ENCODE assay signal across 33 mouse cellular contexts in genomic region chr9:25076505-25076904, GRCm38 (mm10). TPM values are rescaled to one million over a fixed set of nuclear protein-coding genes. Genes with fewer than 3 reads are reported as not detected.
DNase-seq lines count a peak whose midpoint lies in the region; ATAC-seq and TF ChIP-seq lines count a peak whose summit lies in the region.
"Had no signal": no experiment of that assay in that cellular context is flagged by ENCODE, and none has a peak within 500 bp of the region (broad histone marks: within the 10 kb centered on the region; RNA-seq: fewer than 3 reads in every experiment).

No protein-coding gene starts in this region.

- no peak for TF ChIP-seq EP300 in heart, adult 2 months (IDR thresholded peaks at IDR 0.05; ENCODE audit: insufficient read depth, low read depth, low read length)

- intact Hi-C loops in heart, adult 2 months (cut with DNase I), result no loop called here

- no peak for TF ChIP-seq CTCF in heart, adult 2 months (IDR thresholded peaks at IDR 0.05)

- peak; percentile 54 for DNase-seq in heart, adult 11 months
- DNase-seq in heart, adult 2 months, result no peak
- DNase-seq in heart, embryonic 10.5 days (ENCODE audit: low spot score), result no peak
- DNase-seq in heart, postnatal 4 days, result no peak
- DNase-seq: adrenal gland, adult 8-10 months; adrenal gland, postnatal 25 days; cerebellum, adult 11-12 months; cerebellum, adult 8-10 months; cerebellum, postnatal 10 days; cerebellum, postnatal 36 days; embryo, embryonic 11 days; gastrocnemius, postnatal 25 days; kidney, adult 18-20 months; kidney, adult 9 months had no signal

- no peak overlapping the region for H3K4me3 ChIP-seq in heart, adult 2 months
- no peak overlapping the region for H3K4me3 ChIP-seq in heart, embryonic 13.5 days
- H3K4me3 ChIP-seq in heart, embryonic 10.5 days, result no peak overlapping the region
- no peak overlapping the region for H3K4me3 ChIP-seq in heart, embryonic 16.5 days (ENCODE audit: low read length)
- H3K4me3 ChIP-seq: embryonic facial prominence, embryonic 10.5 days; embryonic facial prominence, embryonic 13.5 days; erythroblast, embryonic 14.5 days; forebrain, embryonic 12.5 days; forebrain, embryonic 15.5 days had no signal

- peaks cover 6% of the 10 kb centered on the region; the same call in 1 of the 2 replicates for H3K4me1 ChIP-seq in heart, adult 2 months (ENCODE audit: control insufficient read depth, insufficient read depth, low read length)
- H3K4me1 ChIP-seq in heart, embryonic 13.5 days, result peaks cover 44% of the 10 kb centered on the region
- peaks cover 27% of the 10 kb centered on the region for H3K4me1 ChIP-seq in heart, embryonic 10.5 days
- H3K4me1 ChIP-seq in heart, embryonic 16.5 days (ENCODE audit: control insufficient read depth, insufficient read depth, low read length), result peaks cover 29% of the 10 kb centered on the region
- H3K4me1 ChIP-seq: embryonic facial prominence, embryonic 10.5 days; embryonic facial prominence, embryonic 13.5 days; forebrain, embryonic 12.5 days; forebrain, embryonic 15.5 days had no signal

- H3K27ac ChIP-seq in heart, adult 2 months, result no peak overlapping the region
- peak overlapping the region; percentile 85 for H3K27ac ChIP-seq in heart, embryonic 13.5 days (replicated peaks)
- H3K27ac ChIP-seq in heart, embryonic 10.5 days, result no peak overlapping the region
- peak overlapping the region; percentile 89 for H3K27ac ChIP-seq in heart, embryonic 16.5 days (ENCODE audit: low read length)
- H3K27ac ChIP-seq: embryonic facial prominence, embryonic 10.5 days; embryonic facial prominence, embryonic 13.5 days; forebrain, embryonic 12.5 days; forebrain, embryonic 15.5 days; hindbrain, embryonic 14.5 days; hindbrain, postnatal 0 days had no signal

- H3K79me2 ChIP-seq in heart, adult 2 months (replicated peaks; ENCODE audit: control insufficient read depth, insufficient read depth, low read length), result no peaks in the 10 kb centered on the region

- WGBS in heart, adult 2 months, result 49% methylated on average over 1 of the region's 1 CpGs
- WGBS in heart, embryonic 13.5 days, result 36% methylated on average over 1 of the region's 1 CpGs
- WGBS in heart, embryonic 10.5 days, result 63% methylated on average over 1 of the region's 1 CpGs
- 33% methylated on average over 1 of the region's 1 CpGs for WGBS in heart, embryonic 16.5 days

- no peaks in the 10 kb centered on the region for H3K36me3 ChIP-seq in heart, adult 2 months (ENCODE audit: control insufficient read depth, insufficient read depth, low read length)
- no peaks in the 10 kb centered on the region for H3K36me3 ChIP-seq in heart, embryonic 13.5 days
- no peaks in the 10 kb centered on the region for H3K36me3 ChIP-seq in heart, embryonic 10.5 days
- H3K36me3 ChIP-seq in heart, embryonic 16.5 days (ENCODE audit: control insufficient read depth, insufficient read depth), result no peaks in the 10 kb centered on the region
- H3K36me3 ChIP-seq: embryonic facial prominence, embryonic 10.5 days; embryonic facial prominence, embryonic 13.5 days; forebrain, embryonic 12.5 days; forebrain, embryonic 15.5 days had no signal

- no peak for ATAC-seq in heart, embryonic 13.5 days (ENCODE audit: extremely low read depth, insufficient number of reproducible peaks, low FRiP score, low TSS enrichment)
- ATAC-seq in heart, embryonic 16.5 days (replicated peaks; ENCODE audit: extremely low read depth, insufficient read depth, low FRiP score), result peak; percentile 71
- ATAC-seq: activated CD4-positive, CD25-positive, alpha-beta regulatory T cell, adult 4 months; forebrain, embryonic 15.5 days; hindbrain, postnatal 0 days; inflammation-experienced regulatory T-cells, adult 6 months had no signal

- H3K27me3 ChIP-seq in heart, adult 2 months (ENCODE audit: control insufficient read depth, insufficient read depth, low read length), result no peaks in the 10 kb centered on the region
- H3K27me3 ChIP-seq in heart, embryonic 13.5 days (replicated peaks), result no peaks in the 10 kb centered on the region
- no peaks in the 10 kb centered on the region for H3K27me3 ChIP-seq in heart, embryonic 10.5 days (ENCODE audit: insufficient read depth, poor library complexity, severe bottlenecking)
- no peaks in the 10 kb centered on the region for H3K27me3 ChIP-seq in heart, embryonic 16.5 days (ENCODE audit: control insufficient read depth, insufficient read depth, low read length)
- H3K27me3 ChIP-seq: embryonic facial prominence, embryonic 13.5 days; forebrain, embryonic 12.5 days; forebrain, embryonic 15.5 days had no signal

- no peaks in the 10 kb centered on the region for H3K9me3 ChIP-seq in heart, embryonic 13.5 days
- no peaks in the 10 kb centered on the region for H3K9me3 ChIP-seq in heart, embryonic 10.5 days
- no peaks in the 10 kb centered on the region for H3K9me3 ChIP-seq in heart, embryonic 16.5 days (replicated peaks; ENCODE audit: control insufficient read depth, low read length)
- H3K9me3 ChIP-seq: embryonic facial prominence, embryonic 10.5 days; embryonic facial prominence, embryonic 13.5 days; forebrain, embryonic 12.5 days; forebrain, embryonic 15.5 days had no signal

- no peak overlapping the region for H3K9ac ChIP-seq in heart, adult 2 months (ENCODE audit: low read depth, low read length)
- no peak overlapping the region for H3K9ac ChIP-seq in heart, embryonic 13.5 days
- no peak overlapping the region for H3K9ac ChIP-seq in heart, embryonic 16.5 days (ENCODE audit: low read length)
- H3K9ac ChIP-seq: embryonic facial prominence, embryonic 13.5 days; forebrain, embryonic 12.5 days; forebrain, embryonic 15.5 days; hindbrain, embryonic 14.5 days had no signal

- TF ChIP-seq POLR2A in heart, adult 2 months (IDR thresholded peaks at IDR 0.05; ENCODE audit: insufficient read depth, low read depth, low read length), result no peak

- peak overlapping the region; percentile 22 for H3K4me2 ChIP-seq in heart, embryonic 13.5 days
- H3K4me2 ChIP-seq in heart, embryonic 16.5 days (ENCODE audit: low read depth, low read length), result 0 out of 2 replicates have a peak overlapping the region, but pooled peaks have one; percentile 10
- H3K4me2 ChIP-seq: embryonic facial prominence, embryonic 13.5 days; forebrain, embryonic 12.5 days; forebrain, embryonic 15.5 days; hindbrain, embryonic 14.5 days had no signal

RNA-seq across cellular contexts. Expression of gene Gm10181, which starts 12.7 kb away (rescaled TPM):
- total RNA-seq in heart, adult 2 months (2021), result not detected
- not detected in 2 replicates for polyA plus RNA-seq in heart, adult 2 months (2012; rRNA removed)
- polyA plus RNA-seq in heart, embryonic 13.5 days (2015; fragmentation: Nextera tagmentation; extraction: Ambion mirVana), result not detected in 2 replicates
- not detected in 2 replicates for polyA plus RNA-seq in heart, embryonic 10.5 days (2016; fragmentation: Nextera tagmentation; extraction: Ambion mirVana)
- polyA plus RNA-seq in heart, embryonic 16.5 days (2015; fragmentation: Nextera tagmentation; extraction: Ambion mirVana), result not detected in 2 replicates
- total RNA-seq in heart, postnatal 4 days (2021), result not detected
- total RNA-seq: adrenal gland, adult 8-10 months; adrenal gland, postnatal 25 days; ES-E14; gastrocnemius, adult 8-10 months; gastrocnemius, postnatal 25 days; heart, postnatal 36 days; hindbrain, postnatal 0 days had no signal
- polyA plus RNA-seq: activated CD4-positive, CD25-positive, alpha-beta regulatory T cell, adult 4 months; brain, embryonic 14.5 days; cortical plate, adult 2 months; embryonic facial prominence, embryonic 10.5 days; embryonic facial prominence, embryonic 13.5 days; erythroblast, embryonic 14.5 days; forebrain, embryonic 12.5 days; forebrain, embryonic 15.5 days; gonadal fat pad, adult 2 months; hindbrain, embryonic 11.5 days; hindbrain, embryonic 14.5 days; hindbrain, postnatal 0 days; inflammation-experienced regulatory T-cells, adult 6 months; intestine, embryonic 16.5 days had no signal

Comparison
In these comparisons a context has a peak if more than half of its experiments do, and no peak if none do; other contexts are left out.
1. H3K27ac ChIP-seq: peak in heart, embryonic 13.5 days (single experiment) and heart, embryonic 16.5 days (single experiment); none in heart, adult 2 months (single experiment) and heart, embryonic 10.5 days (single experiment).